Mouse (Mus musculus) ES-Bruce4 (cell line): ENCODE results near the gene Myh10. TPM values are rescaled to one million over a fixed set of nuclear protein-coding genes. Genes with fewer than 3 reads are reported as not detected.
"Not testable (repeated sequence)": the region's sequence is repeated elsewhere in the genome, so short reads cannot be mapped to it uniquely, and the experiment has no call there.

Experiments
- H3K27ac ChIP-seq: 2 replicates; pipeline ENCODE4 v1.5.1; 2012; ENCODE audit warnings: low read length, inconsistent platforms; ENCODE audit not compliant: insufficient read depth
- H3K27me3 ChIP-seq: 2 replicates; pipeline ENCODE4 v1.6.1; 2012; ENCODE audit warnings: mild to moderate bottlenecking, low read length, inconsistent platforms; ENCODE audit not compliant: control insufficient read depth, poor library complexity, insufficient read depth, severe bottlenecking
- H3K36me3 ChIP-seq: 2 replicates; pipeline ENCODE4 v1.6.1; 2012; ENCODE audit warnings: inconsistent platforms, mild to moderate bottlenecking, low read length, moderate library complexity; ENCODE audit not compliant: control insufficient read depth, poor library complexity, insufficient read depth, severe bottlenecking
- H3K4me1 ChIP-seq: one replicate; pipeline ENCODE4 v1.8.1; 2011; ENCODE audit warnings: low read length; ENCODE audit not compliant: control insufficient read depth, insufficient read depth
- H3K4me3 ChIP-seq: 2 replicates; pipeline ENCODE4 v1.5.1; 2011; ENCODE audit warnings: low read depth, mild to moderate bottlenecking, low read length
- H3K9ac ChIP-seq: 2 replicates; pipeline ENCODE4 v1.6.1; 2012; ENCODE audit warnings: low read depth, mild to moderate bottlenecking, inconsistent platforms; ENCODE audit not compliant: poor library complexity, severe bottlenecking
- H3K9me3 ChIP-seq: replicated peaks from 2 replicates; pipeline ENCODE4 v1.6.1; 2012; ENCODE audit warnings: mild to moderate bottlenecking, low read length, inconsistent platforms; ENCODE audit not compliant: control insufficient read depth, poor library complexity, insufficient read depth, severe bottlenecking
- CTCF ChIP-seq: IDR thresholded peaks from one replicate; pipeline ENCODE4 v1.8.1; 2011; ENCODE audit warnings: low read depth, low read length
- EP300 ChIP-seq: IDR thresholded peaks from 2 replicates; pipeline ENCODE4 v1.6.1; 2011; ENCODE audit warnings: low read depth, low read length; ENCODE audit not compliant: insufficient read depth
- POLR2A ChIP-seq: IDR thresholded peaks from one replicate; pipeline ENCODE4 v1.8.1; 2011; ENCODE audit warnings: low read length; ENCODE audit not compliant: insufficient read depth
- polyA plus RNA-seq: library from polyadenylated mRNA; stranded (reverse); fragments of >200 nt; gene quantifications from 2 replicates; pipeline ENCODE4 v1.2.4, GENCODE M21; 2011; ENCODE audit warnings: low read depth; ENCODE audit not compliant: missing spikeins, insufficient read depth, insufficient read length

The Myh10 gene
- polyA plus RNA-seq, 1 experiment: 157 TPM

- Histone ChIP-seq H3K27ac (no peak overlapping the region), H3K9ac (no peak overlapping the region)
These were observed 120.7 kb downstream of the Myh10 start for GRCm38 (mm10) chr11:68811881-68812577.

DNA sequence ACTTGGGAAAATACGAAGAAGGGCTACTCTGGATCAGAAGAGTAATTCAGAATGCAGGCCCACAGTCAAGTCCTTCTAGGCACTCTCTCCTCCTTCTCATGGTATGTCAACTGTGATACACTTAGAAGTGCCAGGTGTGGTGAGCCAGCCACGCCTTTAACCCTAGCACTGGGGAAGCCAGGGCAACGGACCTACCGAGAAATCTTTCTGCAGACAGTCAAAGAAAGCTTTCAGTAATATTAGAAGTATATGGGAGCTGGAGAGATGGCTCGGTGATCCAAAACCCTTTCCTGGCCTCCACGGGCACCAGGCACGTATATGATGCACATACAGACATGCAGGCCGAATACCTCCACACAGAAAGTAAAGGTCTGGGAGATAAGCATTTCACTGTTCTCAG lies 127.1 kb downstream of the Myh10 start:
- Histone ChIP-seq H3K27ac (no peak overlapping the region), H3K36me3 (peaks cover 29% of the 10 kb centered on the region), H3K27me3 (no peaks in the 10 kb centered on the region), H3K9me3 (no peaks in the 10 kb centered on the region), H3K4me1 (no peaks in the 10 kb centered on the region), H3K4me3 (no peak overlapping the region), H3K9ac (no peak overlapping the region)
- no peak for TF ChIP-seq EP300
- TF ChIP-seq CTCF: no peak
- TF ChIP-seq POLR2A: no peak

More at GRCm38 (mm10) chr11:68811881-68812577, 120.7 kb downstream of the Myh10 start:
- no peaks in the 10 kb centered on the region for H3K9me3 ChIP-seq
- peaks cover 3% of the 10 kb centered on the region for H3K4me1 ChIP-seq
- H3K27me3 ChIP-seq: no peaks in the 10 kb centered on the region
- H3K4me3 ChIP-seq: peak overlapping the region; percentile 2; the same call in 1 of the 2 replicates
- no peak for TF ChIP-seq POLR2A
- TF ChIP-seq CTCF: no peak
- no peak for TF ChIP-seq EP300
- H3K36me3 ChIP-seq: peaks cover 35% of the 10 kb centered on the region

DNA sequence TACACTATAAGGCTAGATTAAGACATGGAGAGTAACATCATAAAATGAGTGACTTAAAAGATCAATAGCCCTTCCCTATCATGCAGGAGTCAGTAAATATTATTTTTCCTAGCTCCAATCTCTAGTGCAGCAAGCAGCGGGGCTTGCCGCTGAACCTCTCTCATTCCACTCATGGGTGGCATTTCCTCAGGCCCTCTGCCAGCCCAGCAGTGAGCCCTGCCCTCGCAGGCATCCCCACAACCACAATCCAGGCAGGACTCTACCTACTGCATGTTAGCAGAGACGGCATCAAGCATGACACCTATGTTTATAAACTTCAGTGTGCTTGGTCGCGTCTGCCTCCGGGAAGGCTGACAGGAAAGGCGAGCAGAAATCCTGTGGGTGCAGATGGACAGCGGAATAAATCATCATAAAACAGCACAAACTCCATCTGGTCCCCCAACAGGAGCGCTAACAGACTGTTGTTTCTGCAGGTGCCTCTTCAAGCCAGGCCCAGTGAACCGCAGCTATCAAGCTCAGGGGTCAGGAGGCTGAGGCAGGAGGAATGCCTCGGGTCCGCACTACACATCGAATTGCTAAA lies 128.0 kb downstream of the Myh10 start:
- no peak for TF ChIP-seq POLR2A
- TF ChIP-seq CTCF: no peak
- TF ChIP-seq EP300: no peak

GRCm38 (mm10) chr11:68822326-68822725 lies 131.0 kb downstream of the Myh10 start:
- Histone ChIP-seq H3K4me1 (no peaks in the 10 kb centered on the region), H3K36me3 (peaks cover 17% of the 10 kb centered on the region), H3K4me3 (no peak overlapping the region), H3K27me3 (no peaks in the 10 kb centered on the region), H3K9me3 (no peaks in the 10 kb centered on the region), H3K27ac (no peak overlapping the region), H3K9ac (no peak overlapping the region)
- TF ChIP-seq POLR2A (no peak), EP300 (no peak), CTCF (no peak)

More for the DNA sequence above, 128.0 kb downstream of the Myh10 start:
- H3K4me1 ChIP-seq: no peaks in the 10 kb centered on the region
- H3K4me3 ChIP-seq: no peak overlapping the region
- H3K27me3 ChIP-seq: no peaks in the 10 kb centered on the region
- H3K9me3 ChIP-seq: no peaks in the 10 kb centered on the region
- H3K36me3 ChIP-seq: peaks cover 25% of the 10 kb centered on the region
- no peak overlapping the region for H3K9ac ChIP-seq
- H3K27ac ChIP-seq: no peak overlapping the region

DNA sequence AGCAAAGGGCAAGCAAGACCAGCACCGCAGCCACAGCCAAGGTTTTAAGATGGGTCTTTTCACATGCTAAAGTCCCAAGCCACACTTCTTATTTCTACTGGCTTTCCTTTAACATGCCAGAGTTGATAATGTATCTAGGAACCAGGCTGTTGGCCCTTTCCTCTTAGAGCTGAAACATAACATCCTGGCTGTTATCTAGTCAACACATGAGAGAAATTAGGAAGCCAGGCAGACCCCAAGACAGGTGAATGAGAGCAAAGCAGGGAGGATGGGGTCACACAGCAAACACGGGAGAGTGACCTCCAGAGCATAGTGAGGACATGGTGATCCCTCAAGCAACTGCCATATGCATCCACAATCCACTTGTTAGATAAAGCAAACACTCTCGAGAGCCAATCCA lies 135.4 kb downstream of the Myh10 start:
- no peak overlapping the region for H3K27ac ChIP-seq
- no peak for TF ChIP-seq CTCF
- no peaks in the 10 kb centered on the region for H3K9me3 ChIP-seq
- peaks cover 37% of the 10 kb centered on the region for H3K36me3 ChIP-seq
- H3K4me1 ChIP-seq: no peaks in the 10 kb centered on the region
- H3K9ac ChIP-seq: no peak overlapping the region
- H3K27me3 ChIP-seq: no peaks in the 10 kb centered on the region
- H3K4me3 ChIP-seq: no peak overlapping the region

GRCm38 (mm10) chr11:68831580-68831979 lies 140.2 kb downstream of the Myh10 start:
- not testable (repeated sequence) for H3K9ac ChIP-seq, H3K27ac ChIP-seq, H3K4me1 ChIP-seq, H3K27me3 ChIP-seq, H3K4me3 ChIP-seq, H3K9me3 ChIP-seq
- H3K36me3 ChIP-seq: peaks cover 56% of the 10 kb centered on the region
